Comparison of ENCODE assay signal across 27 mouse cellular contexts in genomic region chrX:170677680-170678079, GRCm38 (mm10). TPM values are rescaled to one million over a fixed set of nuclear protein-coding genes. Genes with fewer than 3 reads are reported as not detected.
"Had no signal": no experiment of that assay in that cellular context is flagged by ENCODE, and none has a peak within 500 bp of the region (broad histone marks: within the 10 kb centered on the region; RNA-seq: fewer than 3 reads in every experiment).

No protein-coding gene starts in this region.

- H3K27me3 ChIP-seq: liver, embryonic 13.5 days; neural tube, embryonic 12.5 days; neural tube, embryonic 15.5 days had no signal

- DNase-seq: kidney, adult 18-20 months; kidney, adult 9 months; layer of hippocampus, postnatal 36 days; liver, embryonic 13.5 days; lung, adult 2 months; lung, postnatal 14 days; midbrain, embryonic 14.5 days; spleen, adult 18-20 months had no signal

- H3K4me3 ChIP-seq: left cerebral cortex, adult 2 months; liver, embryonic 13.5 days; midbrain, embryonic 10.5 days; neural tube, embryonic 12.5 days; neural tube, embryonic 15.5 days had no signal

- H3K4me2 ChIP-seq: liver, embryonic 13.5 days; neural tube, embryonic 12.5 days; neural tube, embryonic 15.5 days had no signal

- H3K27ac ChIP-seq: kidney, postnatal 0 days; left cerebral cortex, adult 2 months; liver, embryonic 13.5 days; midbrain, embryonic 10.5 days; neural tube, embryonic 12.5 days; neural tube, embryonic 15.5 days had no signal

- H3K4me1 ChIP-seq: liver, embryonic 13.5 days; midbrain, embryonic 10.5 days; neural tube, embryonic 12.5 days; neural tube, embryonic 15.5 days had no signal

- H3K9ac ChIP-seq: liver, embryonic 13.5 days; neural tube, embryonic 12.5 days; neural tube, embryonic 15.5 days had no signal

- ATAC-seq: inflammation-experienced regulatory T-cells, adult 6 months; intestine, embryonic 16.5 days had no signal

RNA-seq across cellular contexts. Expression of gene Asmt, which starts 5.2 kb away (rescaled TPM):
- total RNA-seq: layer of hippocampus, adult 8-10 months; layer of hippocampus, postnatal 10 days; layer of hippocampus, postnatal 36 days; left cerebral cortex, adult 2 months; left cerebral cortex, postnatal 10 days; left cerebral cortex, postnatal 36 days; liver, adult 2 months; megakaryocyte progenitor cell, adult 5-6 weeks had no signal
- polyA plus RNA-seq: inflammation-experienced regulatory T-cells, adult 6 months; intestine, embryonic 16.5 days; kidney, postnatal 0 days; limb, embryonic 11.5 days; liver, adult 2 months; liver, embryonic 13.5 days; liver, embryonic 16.5 days; lung, adult 2 months; lung, embryonic 16.5 days; midbrain, embryonic 10.5 days; midbrain, embryonic 14.5 days; neural tube, embryonic 12.5 days; neural tube, embryonic 15.5 days; stomach, embryonic 16.5 days; testis, adult 2 months; thymus, postnatal 0 days had no signal
